ENCODE assay signal across 19 mouse cellular contexts in genomic region chr2:50293572-50293971, GRCm38 (mm10).
"Had no signal": no experiment of that assay in that cellular context is flagged by ENCODE, and none has a peak within 500 bp of the region (broad histone marks: within the 10 kb centered on the region; RNA-seq: fewer than 3 reads in every experiment).

No protein-coding gene starts in this region.

- H3K4me3 ChIP-seq: kidney, embryonic 15.5 days; left cerebral cortex, adult 2 months; neural tube, embryonic 12.5 days; neural tube, embryonic 15.5 days had no signal

- H3K27me3 ChIP-seq: kidney, embryonic 15.5 days; liver, embryonic 13.5 days; neural tube, embryonic 12.5 days; neural tube, embryonic 15.5 days had no signal

- H3K4me2 ChIP-seq: midbrain, embryonic 11.5 days; neural tube, embryonic 12.5 days; neural tube, embryonic 15.5 days had no signal

- H3K9me3 ChIP-seq: kidney, embryonic 15.5 days; liver, embryonic 13.5 days; neural tube, embryonic 12.5 days; neural tube, embryonic 15.5 days had no signal

- H3K27ac ChIP-seq: kidney, embryonic 15.5 days; left cerebral cortex, adult 2 months; liver, embryonic 13.5 days; macrophage; neural tube, embryonic 12.5 days; neural tube, embryonic 15.5 days; stomach, postnatal 0 days had no signal

- H3K9ac ChIP-seq: kidney, embryonic 15.5 days; lung, embryonic 14.5 days; neural tube, embryonic 12.5 days; neural tube, embryonic 15.5 days had no signal

- ATAC-seq: lung, postnatal 0 days had no signal

- DNase-seq: kidney, postnatal 10 days; layer of hippocampus, postnatal 36 days; liver, embryonic 13.5 days; lung, embryonic 14.5 days; midbrain, embryonic 14.5 days; right cerebral cortex, adult 18-20 months; right cerebral cortex, postnatal 14 days; right cerebral cortex, postnatal 4 days; thymus, adult 2 months; thymus, postnatal 14 days; thymus, postnatal 4 days had no signal
